Mouse (Mus musculus): ENCODE measurements at regions not wholly inside any gene's neighbourhood (a gene's known extent, or its start where the extent isn't known, plus 50 kb on each side); places are given as distances from the start of the nearest gene placed in this dataset.

DNA sequence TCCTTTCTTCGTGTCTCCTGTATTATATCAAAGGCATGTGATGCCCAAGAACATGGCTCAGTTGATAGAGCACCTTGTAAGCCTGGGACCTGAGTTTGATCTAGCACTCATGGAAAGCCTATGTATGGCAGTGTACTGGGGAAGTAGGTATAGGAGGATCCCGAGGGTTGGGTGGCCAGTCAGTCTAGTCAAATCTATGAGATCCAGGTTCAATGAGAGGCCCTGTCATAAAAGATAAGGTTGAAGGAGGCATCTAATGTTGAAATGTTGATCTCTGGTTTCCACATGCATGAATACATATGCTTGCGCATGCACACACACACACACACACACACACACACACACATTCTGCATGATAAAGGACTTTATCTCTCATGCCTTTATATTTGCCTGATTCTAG, 178.6 kb upstream of the Map3k1 start:
- Histone ChIP-seq H3K36me3 (no peaks in the 10 kb centered on the region), H3K9me3 (no peaks in the 10 kb centered on the region), H3K27me3 (replicated peaks) (no peaks in the 10 kb centered on the region), H3K9ac (no peak overlapping the region), H3K4me2 (replicated peaks) (no peak overlapping the region), H3K27ac (no peak overlapping the region), H3K4me3 (no peak overlapping the region), H3K4me1 (peaks cover 8% of the 10 kb centered on the region)
- WGBS, result 92% methylated on average over 3 of the region's 3 CpGs
- ATAC-seq (ENCODE audit: low FRiP score, low read depth), result no peak

- 13% methylated on average over 11 of the region's 11 CpGs for WGBS
- H3K4me3 ChIP-seq, result no peak overlapping the region
- H3K9ac ChIP-seq, result no peak overlapping the region
- no peaks in the 10 kb centered on the region for H3K9me3 ChIP-seq
- no peak overlapping the region for H3K27ac ChIP-seq
- H3K36me3 ChIP-seq, result no peaks in the 10 kb centered on the region
- H3K4me2 ChIP-seq (replicated peaks), result no peak overlapping the region; the same call in 1 of the 2 replicates
- H3K4me1 ChIP-seq, result peaks cover 8% of the 10 kb centered on the region
- no peaks in the 10 kb centered on the region for H3K27me3 ChIP-seq (replicated peaks)
- no peak for ATAC-seq (ENCODE audit: low FRiP score, low read depth)
Measured at GRCm38 (mm10) chr13:111990913-111991534, 182.2 kb upstream of the Map3k1 start.

DNA sequence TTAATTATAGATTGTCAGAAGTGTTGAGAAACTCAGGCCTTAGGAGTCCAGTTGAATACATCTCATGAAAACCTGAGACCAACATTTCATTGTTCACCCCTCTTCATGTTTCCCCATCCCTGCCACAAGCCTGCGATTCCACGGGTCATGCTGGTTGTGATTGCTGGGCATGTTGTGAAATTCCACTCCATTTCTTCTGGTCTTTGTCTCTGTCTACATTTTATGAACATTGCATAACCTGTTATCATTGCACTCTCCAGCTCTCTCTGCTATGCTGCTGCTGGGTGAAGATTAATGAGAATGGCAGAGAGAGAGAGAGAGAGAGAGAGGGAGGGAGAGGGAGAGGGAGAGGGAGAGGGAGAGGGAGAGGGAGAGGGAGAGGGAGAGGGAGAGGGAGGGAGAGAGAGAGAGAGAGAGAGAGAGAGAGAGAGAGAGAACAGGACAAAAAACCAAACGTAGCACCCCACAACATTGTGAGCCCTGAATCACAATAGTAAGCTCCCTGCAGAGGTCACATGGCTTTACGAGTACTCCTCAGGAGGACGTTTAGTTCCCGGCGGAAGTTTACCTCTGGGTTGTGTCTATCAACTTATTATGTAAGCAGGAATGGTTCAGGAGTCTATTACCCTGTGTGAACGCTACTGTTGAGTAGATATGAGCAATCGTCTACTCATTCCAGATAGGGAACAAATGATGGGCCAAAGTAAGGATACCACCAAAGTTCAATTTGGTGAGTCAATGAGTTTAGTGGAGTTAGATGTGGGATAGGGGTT, 183.5 kb upstream of the Map3k1 start:
- Histone ChIP-seq H3K36me3 (no peaks in the 10 kb centered on the region), H3K27me3 (replicated peaks) (no peaks in the 10 kb centered on the region), H3K4me2 (replicated peaks) (no peak overlapping the region), H3K4me3 (no peak overlapping the region), H3K27ac (no peak overlapping the region), H3K4me1 (peaks cover 12% of the 10 kb centered on the region), H3K9me3 (no peaks in the 10 kb centered on the region), H3K9ac (no peak overlapping the region)
- ATAC-seq (ENCODE audit: low FRiP score, low read depth), result no peak
- 74% methylated on average over 9 of the region's 9 CpGs for WGBS

DNA sequence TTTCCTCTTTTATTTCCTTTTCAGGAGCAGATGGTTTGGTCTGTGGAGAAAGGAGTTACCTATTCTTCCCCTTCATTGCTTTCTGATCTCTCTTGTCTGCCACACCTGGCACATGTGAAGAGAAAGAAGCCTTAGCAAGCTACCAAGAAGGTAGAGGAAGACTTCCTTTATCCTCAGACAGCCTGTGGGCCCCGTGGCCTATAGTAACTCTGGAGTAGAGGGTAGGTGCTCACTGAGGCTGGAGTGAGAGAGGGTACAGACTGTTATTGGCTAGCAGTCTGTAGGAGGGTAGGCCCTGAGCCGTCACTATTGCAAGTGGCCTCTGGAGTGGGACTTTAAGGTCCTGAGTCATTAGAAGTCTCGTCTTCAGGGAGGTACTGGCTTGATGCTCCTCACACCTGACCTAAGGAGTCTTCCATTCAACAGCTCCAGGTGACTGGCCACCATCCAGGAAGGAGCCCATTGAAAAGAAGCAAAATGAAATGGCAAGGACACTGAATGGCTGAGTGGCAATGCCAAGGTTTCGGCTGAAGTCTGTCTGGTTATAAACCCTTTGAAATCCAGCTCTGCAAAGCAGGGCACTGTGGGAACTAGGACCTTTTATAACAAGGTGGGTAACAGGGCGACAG, 186.2 kb upstream of the Map3k1 start:
- H3K4me1 ChIP-seq, result peaks cover 12% of the 10 kb centered on the region
- H3K9me3 ChIP-seq, result no peaks in the 10 kb centered on the region
- no peak overlapping the region for H3K9ac ChIP-seq
- H3K4me3 ChIP-seq, result no peak overlapping the region
- H3K27me3 ChIP-seq (replicated peaks), result no peaks in the 10 kb centered on the region
- no peak for ATAC-seq (ENCODE audit: low FRiP score, low read depth)
- WGBS, result 86% methylated on average over 5 of the region's 5 CpGs
- no peak overlapping the region for H3K27ac ChIP-seq
- H3K36me3 ChIP-seq, result no peaks in the 10 kb centered on the region
- no peak overlapping the region for H3K4me2 ChIP-seq (replicated peaks)

- Histone ChIP-seq H3K9ac (no peak overlapping the region), H3K36me3 (no peaks in the 10 kb centered on the region), H3K9me3 (no peaks in the 10 kb centered on the region), H3K4me3 (no peak overlapping the region), H3K4me2 (replicated peaks) (no peak overlapping the region), H3K27me3 (replicated peaks) (no peaks in the 10 kb centered on the region), H3K27ac (no peak overlapping the region), H3K4me1 (peaks cover 15% of the 10 kb centered on the region)
- WGBS, result 87% methylated on average over 6 of the region's 6 CpGs
- ATAC-seq (ENCODE audit: low FRiP score, low read depth), result no peak
Measured at GRCm38 (mm10) chr13:111995716-111996115, 186.9 kb upstream of the Map3k1 start.

- no peak for ATAC-seq (ENCODE audit: low FRiP score, low read depth)
- Histone ChIP-seq H3K36me3 (no peaks in the 10 kb centered on the region), H3K27ac (no peak overlapping the region), H3K9ac (no peak overlapping the region), H3K9me3 (no peaks in the 10 kb centered on the region), H3K27me3 (replicated peaks) (no peaks in the 10 kb centered on the region), H3K4me3 (no peak overlapping the region), H3K4me2 (replicated peaks) (no peak overlapping the region), H3K4me1 (peaks cover 21% of the 10 kb centered on the region)
- 59% methylated on average over 11 of the region's 11 CpGs for WGBS
Measured at GRCm38 (mm10) chr13:111996910-111997309, 188.1 kb upstream of the Map3k1 start.

DNA sequence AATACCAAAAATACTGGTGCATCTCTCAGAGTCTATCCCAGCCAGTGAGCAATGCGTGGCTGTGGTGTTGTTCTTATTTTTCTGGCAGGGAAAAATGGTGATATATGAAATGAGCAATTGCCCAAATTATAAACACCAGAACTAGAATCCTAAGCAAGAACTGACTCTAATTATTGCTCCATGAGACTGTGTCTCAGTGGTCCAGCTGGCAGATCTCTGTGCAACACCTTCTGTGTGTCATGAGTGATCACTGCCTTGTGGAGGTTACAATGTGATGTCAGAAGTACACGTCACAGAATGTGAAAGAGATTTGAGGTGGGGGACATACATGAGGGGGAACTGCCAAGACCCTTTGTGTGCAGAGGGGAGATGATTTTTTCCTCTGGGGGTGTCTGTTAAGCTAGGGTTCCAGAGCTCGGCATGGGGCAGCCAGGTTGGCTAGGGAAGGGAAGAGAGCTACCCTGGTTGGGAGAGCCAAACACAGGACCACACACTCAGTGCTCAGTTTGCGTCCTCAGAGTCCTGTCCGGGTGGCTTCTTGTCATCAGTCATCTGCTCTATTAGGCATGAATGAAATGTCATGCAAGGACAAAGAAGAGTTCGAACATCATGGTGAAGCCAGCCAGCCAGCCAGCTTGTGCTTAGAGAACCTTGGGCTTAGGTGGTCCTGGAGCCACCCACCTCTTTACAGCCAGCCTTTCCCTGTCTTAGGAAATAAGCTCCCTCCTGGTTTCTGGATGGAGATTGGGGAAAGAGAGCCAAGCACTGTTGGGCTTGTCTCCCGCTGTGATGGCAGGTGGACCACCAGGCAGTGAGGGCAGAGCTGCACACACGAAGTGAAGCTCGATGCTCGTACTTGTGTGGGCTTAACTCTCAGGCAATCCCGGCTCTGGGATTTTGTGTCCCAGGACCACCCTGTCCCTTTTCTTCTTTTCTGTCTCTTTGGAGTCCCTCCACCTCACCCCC, 189.5 kb upstream of the Map3k1 start:
- Histone ChIP-seq H3K27ac (no peak overlapping the region), H3K4me3 (no peak overlapping the region), H3K4me2 (replicated peaks) (no peak overlapping the region), H3K36me3 (no peaks in the 10 kb centered on the region), H3K9me3 (no peaks in the 10 kb centered on the region), H3K9ac (no peak overlapping the region), H3K27me3 (replicated peaks) (no peaks in the 10 kb centered on the region), H3K4me1 (peaks cover 25% of the 10 kb centered on the region)
- 79% methylated on average over 11 of the region's 11 CpGs for WGBS
- no peak for ATAC-seq (ENCODE audit: low FRiP score, low read depth)

DNA sequence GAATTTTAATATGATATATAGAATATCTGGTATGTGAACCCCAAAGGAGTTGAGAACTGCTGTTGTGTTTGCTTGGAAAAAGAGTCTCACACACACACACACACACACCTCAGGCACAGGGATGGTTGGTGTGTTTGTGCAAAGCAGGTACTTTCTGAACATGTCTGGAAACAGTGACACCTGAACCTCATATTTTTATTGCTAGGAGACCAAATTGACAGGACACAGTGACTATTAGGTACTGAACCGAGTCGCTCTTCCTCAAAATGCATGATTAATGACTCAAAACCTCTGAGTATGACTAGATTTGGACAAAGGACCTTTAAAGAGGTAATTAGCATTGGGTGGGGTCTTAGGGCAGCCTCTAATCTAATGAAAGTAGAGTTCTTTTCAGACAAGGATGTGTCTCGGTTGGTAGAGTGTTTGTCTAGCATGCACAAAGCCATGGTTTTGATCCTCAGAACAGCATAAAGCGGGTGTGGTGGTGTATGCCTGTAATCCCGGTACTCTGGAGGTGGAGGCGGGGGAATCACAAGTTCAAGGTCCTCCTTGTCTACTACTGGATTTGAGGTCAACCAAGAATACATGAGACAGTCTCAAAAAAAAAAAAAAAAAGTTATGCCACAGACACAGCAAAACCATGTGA, 191.0 kb upstream of the Map3k1 start:
- Histone ChIP-seq H3K4me3 (no peak overlapping the region), H3K9ac (no peak overlapping the region), H3K4me2 (replicated peaks) (no peak overlapping the region), H3K9me3 (no peaks in the 10 kb centered on the region), H3K27ac (no peak overlapping the region), H3K36me3 (no peaks in the 10 kb centered on the region), H3K4me1 (peaks cover 25% of the 10 kb centered on the region), H3K27me3 (replicated peaks) (no peaks in the 10 kb centered on the region)
- 92% methylated on average over 6 of the region's 6 CpGs for WGBS
- no peak for ATAC-seq (ENCODE audit: low FRiP score, low read depth)

- Histone ChIP-seq H3K36me3 (no peaks in the 10 kb centered on the region), H3K27ac (no peak overlapping the region), H3K4me2 (replicated peaks) (no peak overlapping the region), H3K9me3 (no peaks in the 10 kb centered on the region), H3K4me1 (peaks cover 25% of the 10 kb centered on the region), H3K4me3 (no peak overlapping the region), H3K27me3 (replicated peaks) (no peaks in the 10 kb centered on the region), H3K9ac (no peak overlapping the region)
- ATAC-seq (ENCODE audit: low FRiP score, low read depth), result no peak
- WGBS, result 48% methylated on average over 6 of the region's 6 CpGs
Measured at GRCm38 (mm10) chr13:112000293-112000665, 191.5 kb upstream of the Map3k1 start.

DNA sequence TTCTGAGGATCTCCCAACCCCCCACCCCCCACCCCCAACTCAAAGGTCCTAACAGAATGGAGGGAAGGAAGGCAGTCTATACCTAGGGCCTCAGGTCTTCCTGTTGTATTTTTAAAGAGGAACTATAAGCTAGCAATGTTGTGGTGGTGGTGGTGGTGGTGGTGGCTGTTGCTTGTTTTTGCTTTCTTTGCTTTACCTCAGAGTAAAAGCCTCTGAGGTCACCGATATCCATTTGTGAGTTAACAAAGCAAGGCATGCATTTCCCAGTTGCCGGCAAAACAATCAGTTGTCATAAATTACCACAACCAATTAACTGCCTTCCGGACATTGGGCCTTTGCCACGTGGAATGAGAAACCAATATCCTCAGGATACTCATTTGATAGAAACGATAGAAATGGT, 191.9 kb upstream of the Map3k1 start:
- Histone ChIP-seq H3K4me2 (replicated peaks) (0 out of 2 replicates have a peak overlapping the region, but pooled peaks have one; percentile 6), H3K27me3 (replicated peaks) (no peaks in the 10 kb centered on the region), H3K9ac (no peak overlapping the region), H3K36me3 (no peaks in the 10 kb centered on the region), H3K4me3 (no peak overlapping the region), H3K9me3 (no peaks in the 10 kb centered on the region), H3K27ac (no peak overlapping the region), H3K4me1 (peaks cover 25% of the 10 kb centered on the region)
- peak; percentile 17; the same call in 1 of the 2 replicates for ATAC-seq (ENCODE audit: low FRiP score, low read depth)
- WGBS, result 18% methylated on average over 5 of the region's 5 CpGs

- no peak overlapping the region for H3K27ac ChIP-seq
- H3K9me3 ChIP-seq, result no peaks in the 10 kb centered on the region
- H3K4me2 ChIP-seq (replicated peaks), result 0 out of 2 replicates have a peak overlapping the region, but pooled peaks have one; percentile 6
- peak; percentile 72 for ATAC-seq (ENCODE audit: low FRiP score, low read depth)
- no peak overlapping the region for H3K4me3 ChIP-seq
- H3K36me3 ChIP-seq, result no peaks in the 10 kb centered on the region
- peaks cover 25% of the 10 kb centered on the region for H3K4me1 ChIP-seq
- 42% methylated on average over 20 of the region's 20 CpGs for WGBS
- H3K27me3 ChIP-seq (replicated peaks), result no peaks in the 10 kb centered on the region
- H3K9ac ChIP-seq, result no peak overlapping the region
Measured at GRCm38 (mm10) chr13:112001155-112002025, 192.6 kb upstream of the Map3k1 start.

All from neural tube, embryonic 12.5 days (tissue).